Mouse (Mus musculus): ENCODE results near the gene Ccdc153.

GRCm38 (mm10) chr9:44266478-44267226, 26.2 kb downstream of the Ccdc153 start:
- no peak for TF ChIP-seq CTCF (conservative IDR thresholded peaks at IDR 0.05; ENCODE audit: low read length)
- no peak for TF ChIP-seq POU5F1 (IDR thresholded peaks at IDR 0.05; ENCODE audit: borderline replicate concordance, low read length)
- no peak for TF ChIP-seq NANOG (IDR thresholded peaks at IDR 0.05; ENCODE audit: borderline replicate concordance, low read length)
